Mouse (Mus musculus) testis, postnatal 14 days (tissue): ENCODE results near the gene Ccdc149.

ENCODE experiments used
- DNase-seq: peaks from one replicate; pipeline ENCODE4 v3.0.0; 2021; ENCODE audit warnings: low spot score

The Ccdc149 gene

DNA sequence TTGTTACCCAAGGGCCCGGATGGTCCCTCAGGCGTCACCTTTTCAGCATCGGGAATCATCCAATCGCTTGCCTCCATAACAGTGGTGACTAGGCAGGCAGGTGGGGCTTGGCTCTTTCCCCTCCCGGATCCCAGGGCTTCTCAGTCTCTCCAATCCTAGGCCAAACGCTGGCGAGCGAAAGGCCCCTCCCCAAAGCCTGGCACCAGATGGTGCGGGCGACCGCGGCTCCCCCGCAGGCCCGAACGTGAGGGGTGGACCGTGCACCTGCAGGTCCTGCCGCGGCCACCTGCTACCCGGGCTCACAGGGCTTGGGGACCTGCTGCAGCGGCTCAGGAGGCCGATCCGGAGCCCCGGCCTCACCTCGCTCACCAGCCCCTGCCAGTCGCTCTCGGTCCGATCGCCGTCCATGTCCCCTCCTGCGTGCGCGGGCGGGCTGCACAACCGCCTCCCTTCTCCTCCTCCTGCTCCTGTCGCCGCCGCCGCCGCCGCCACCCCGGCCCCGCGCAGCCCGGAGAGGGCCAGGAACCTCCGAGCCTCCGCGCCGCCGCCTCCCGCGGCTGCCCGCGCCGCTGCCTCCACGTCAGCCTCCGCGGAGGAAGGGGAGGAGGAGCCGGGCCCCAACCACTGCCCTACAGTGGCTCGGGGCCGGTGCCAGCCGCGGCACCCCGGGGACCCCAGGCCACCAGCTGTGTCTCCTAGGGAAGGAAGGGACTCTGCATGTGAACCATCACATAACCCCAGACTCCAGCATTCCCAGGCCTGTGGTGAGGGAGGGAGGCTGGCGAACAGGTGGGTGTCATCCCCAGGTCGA, at the start of gene Ccdc149:
Gene Ccdc149, minus strand, starts transcription at position 531 of the 811 bp plus-strand sequence.
- DNase-seq: peak; percentile 45

DNA sequence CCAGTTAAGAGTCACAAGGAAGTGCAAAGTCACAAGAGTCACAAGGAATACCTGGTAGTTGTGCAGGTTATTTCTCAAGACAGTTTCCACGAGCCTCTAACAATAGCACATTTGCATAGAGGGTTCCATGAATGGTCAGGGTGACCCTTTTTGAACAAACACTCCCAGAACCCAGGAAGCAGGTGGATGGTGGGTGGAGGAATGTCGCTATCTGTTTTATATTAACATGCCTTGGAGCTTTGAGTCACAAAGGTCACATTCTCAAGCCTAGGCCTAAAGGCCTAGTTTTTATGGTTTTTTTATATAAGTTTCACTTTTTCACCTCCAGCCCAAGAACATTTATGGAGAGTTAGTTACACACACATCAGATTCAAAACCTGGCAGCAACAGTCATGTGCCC, 48.6 kb upstream of the Ccdc149 start:
- DNase-seq: no peak

DNA sequence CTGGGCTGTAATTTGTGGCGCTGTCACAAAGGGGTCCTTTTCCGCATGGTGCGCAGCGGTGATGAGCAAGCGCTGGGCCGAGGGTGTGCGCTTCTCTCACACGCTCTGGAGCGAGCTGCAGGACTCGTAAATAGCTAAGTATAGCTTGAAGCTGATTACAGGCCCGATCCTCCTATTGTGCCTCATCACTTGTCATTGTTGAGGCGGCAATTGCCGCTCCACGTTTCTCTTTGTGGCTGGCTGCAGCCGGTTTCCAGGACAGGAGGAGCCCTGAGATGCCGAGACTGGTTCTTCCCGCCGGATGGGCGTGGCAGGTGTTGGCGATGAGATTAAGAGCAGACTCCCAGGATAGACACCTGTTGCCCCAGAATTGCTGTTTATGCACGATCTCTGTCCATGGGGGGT, 44.8 kb upstream of the Ccdc149 start:
- DNase-seq: no peak

DNA sequence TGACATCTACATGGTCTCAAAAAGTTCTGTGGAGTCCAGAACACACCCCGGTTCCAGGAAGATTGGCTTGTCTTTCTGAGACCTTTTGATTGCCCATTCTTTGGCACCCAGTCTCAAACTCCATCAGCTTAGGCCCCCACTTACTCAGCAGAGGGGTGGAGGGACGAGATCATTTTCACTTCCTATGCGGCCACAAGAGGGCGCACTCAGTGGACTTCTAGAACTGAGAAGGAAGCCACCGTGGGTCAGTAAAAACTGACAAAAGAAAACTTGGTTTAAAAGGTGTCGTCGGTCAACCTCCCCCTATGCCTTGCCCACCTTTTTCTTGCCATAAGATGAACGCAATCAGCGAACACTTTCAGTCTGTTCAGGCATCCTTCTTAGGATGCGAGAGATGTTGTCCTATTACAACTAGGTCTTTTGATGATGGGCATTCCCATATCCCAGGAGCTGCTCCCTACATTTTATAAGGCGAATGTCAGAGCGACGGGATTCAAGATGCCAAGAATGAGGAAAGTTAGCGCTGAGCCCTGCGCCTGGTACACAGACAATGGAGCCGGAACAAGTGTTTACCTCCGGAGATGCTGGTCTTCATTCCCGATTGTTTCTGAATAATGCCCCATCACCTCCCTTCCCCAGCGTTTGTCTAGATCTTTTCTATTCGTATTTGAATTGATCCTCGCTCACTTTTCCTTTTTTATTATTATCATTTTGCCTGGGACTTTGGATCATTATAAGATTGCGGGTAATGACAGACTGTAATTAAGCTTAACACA, 44.1 kb upstream of the Ccdc149 start:
- peak; percentile 41 for DNase-seq

DNA sequence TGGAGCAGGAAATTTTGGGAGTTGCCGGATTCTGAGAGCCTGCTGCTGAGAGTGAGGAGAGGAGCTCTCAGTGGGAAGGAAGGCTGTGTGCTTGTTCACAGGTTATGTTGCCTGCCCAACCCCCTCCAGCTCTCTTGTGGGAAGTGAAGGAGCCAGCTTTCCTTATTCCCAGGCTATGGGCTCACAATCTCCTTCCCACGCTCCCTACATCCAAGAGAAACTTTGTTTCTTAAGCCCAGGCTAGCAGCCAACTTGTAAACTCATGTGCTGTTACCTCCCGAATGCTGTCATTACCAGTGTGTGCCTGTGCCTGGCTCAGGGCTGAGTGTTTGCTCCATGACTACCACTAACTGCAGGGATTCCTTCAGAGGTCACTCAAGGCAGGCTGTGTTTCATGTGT, 39.8 kb upstream of the Ccdc149 start:
- peak; percentile 74 for DNase-seq

DNA sequence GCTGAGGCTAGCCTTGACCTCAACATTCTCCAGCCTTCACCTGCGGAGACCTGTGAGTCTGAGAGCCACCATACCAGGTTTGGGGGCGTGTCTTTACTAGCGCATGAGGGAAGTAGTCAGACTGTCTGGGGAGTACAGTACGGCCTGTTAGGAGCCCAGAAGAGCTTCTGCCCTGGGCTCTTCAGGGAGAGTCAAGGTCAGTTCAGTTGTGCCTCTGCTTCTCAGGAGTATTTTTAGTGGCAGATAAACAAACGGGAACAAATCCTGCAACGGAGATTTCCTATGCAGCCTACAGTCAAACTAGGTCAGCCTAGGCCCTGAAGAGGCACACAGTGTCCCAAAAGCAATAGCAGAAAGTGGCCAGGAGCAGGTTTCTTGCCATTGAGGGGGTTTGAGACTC, 38.1 kb upstream of the Ccdc149 start:
- DNase-seq: peak; percentile 51

DNA sequence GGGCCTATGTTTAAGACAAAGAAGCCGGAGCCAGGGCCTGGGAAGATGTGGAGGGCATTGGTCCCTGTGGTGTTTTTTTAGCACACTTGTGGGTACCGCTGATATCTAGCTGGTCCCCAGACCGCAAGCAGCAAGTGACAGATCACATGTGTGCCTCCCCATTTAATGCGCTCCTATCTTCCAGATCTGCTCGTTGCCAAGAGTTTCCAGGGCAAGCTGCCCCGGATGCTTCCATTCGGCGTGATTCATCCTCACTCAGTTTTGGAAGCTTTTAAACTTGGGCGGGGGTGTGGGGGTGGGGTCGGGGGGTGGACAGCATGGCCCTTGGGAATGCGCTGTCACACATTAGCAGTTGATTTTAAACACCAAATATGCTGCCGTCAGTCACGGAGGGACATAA, 33.3 kb upstream of the Ccdc149 start:
- DNase-seq: no peak

DNA sequence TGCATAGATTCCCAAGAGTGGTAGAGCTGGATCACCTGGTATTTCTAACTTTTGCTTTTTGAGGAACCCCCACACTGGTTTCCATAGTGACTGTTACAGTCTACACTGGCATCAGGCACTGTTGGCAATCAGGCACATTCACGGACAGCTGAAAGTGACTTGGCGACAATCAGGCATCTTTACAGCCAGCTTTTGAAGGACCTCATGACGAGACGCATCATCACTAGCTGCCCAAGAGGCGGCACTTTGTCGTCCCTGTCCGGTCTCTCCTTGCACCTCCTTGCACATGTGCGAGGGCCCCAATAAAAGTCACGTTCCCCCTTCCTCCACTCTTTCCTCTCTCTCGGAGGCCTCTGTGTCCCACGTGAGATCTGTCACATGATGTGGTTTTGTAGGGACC, 32.8 kb upstream of the Ccdc149 start:
- DNase-seq: peak; percentile 26

DNA sequence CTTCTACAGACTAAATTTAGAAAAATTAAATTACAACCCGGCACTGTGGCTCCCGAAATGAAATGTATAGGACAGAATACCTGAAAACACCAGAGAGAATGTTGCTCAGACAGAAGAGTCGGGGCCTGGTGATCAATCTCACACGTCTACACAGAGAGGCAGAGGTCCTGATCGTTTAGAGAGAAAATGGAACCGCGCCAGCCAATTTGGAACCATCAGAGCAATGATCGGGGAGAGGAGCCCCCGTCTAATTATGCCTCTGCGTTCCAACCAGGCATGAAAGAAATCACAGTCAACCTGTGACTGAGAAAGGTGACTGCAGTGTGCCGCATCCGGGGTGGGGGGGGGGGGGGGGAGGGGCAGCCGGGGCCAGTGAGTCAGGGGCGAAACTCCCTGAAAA, 24.4 kb upstream of the Ccdc149 start:
- no peak for DNase-seq

DNA sequence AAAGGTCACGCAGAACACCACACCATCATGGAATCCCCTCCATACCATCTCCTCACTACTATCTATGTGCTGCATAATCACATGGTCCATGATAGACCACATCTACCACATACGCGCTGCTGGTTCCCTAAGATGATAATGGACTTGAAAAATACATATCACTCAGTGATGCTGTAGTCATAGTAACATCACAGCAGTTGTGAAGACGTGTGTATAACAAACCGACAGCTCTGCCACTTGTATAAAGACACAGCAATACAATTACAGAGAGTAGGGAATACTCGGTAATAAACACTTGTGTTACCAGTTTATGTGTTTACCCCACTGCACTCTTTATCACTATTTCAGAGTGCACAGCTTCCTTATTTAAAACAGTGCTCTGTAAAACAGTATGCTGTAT, 20.2 kb upstream of the Ccdc149 start:
- DNase-seq: no peak

DNA sequence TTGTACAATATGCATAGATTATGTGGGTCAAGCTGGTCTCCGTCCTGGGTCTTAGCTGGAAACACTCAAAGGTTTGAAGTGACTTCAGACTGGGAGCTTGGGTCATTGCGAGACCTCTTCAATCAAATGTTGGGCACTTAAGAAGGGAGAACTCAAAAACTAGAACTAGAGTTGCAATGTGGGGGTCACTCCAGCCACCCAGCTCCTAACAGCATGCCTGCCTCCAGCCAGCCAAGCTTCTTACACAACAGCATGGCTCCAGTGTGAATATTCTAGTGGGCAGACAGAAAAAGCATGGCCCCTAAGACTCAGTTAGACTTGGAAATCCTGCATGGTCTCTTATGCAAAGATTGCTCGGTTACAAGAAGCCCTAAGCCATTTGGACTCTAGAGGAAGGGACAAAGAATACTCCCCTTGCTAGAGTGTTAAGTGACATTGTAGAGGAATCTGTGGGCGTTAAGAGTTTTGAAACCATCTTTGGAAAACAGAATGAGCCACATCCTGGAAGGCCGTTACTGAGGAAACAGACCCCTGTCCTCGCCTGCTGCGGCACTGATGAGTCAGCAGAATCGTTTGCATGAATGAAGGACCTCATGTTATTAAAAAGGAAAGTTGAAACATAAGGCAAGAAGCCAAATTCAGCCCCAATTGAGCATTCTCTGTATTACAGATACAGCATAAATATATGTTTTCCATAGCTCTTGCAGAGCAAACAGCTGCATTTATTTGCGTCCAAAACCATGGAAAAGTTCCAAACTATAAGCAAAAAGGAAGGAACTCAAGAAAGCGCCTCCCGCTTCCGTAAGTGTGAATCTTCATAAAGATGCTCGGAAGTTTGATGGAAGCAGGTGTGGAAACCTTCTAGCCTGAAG, 16.5 kb upstream of the Ccdc149 start:
- DNase-seq: no peak

DNA sequence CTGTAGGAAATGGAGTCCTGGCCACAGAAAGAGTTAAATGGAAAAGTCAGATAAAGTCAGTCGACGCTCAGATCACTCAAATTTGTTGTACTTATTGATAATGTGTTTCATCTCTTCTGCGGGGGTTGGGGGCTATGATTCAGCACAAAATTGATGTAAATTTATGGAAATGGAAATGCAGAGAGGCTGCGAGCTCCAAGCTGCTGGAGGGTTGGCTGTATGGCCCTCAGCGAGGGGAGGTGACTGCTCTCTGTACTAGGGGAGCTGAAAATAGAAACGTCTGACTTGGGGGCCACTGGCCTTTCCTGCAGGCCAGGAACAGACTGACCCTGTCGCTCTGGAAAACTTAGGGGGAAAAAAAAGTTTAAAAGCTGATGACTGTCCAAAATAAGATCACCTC, 5.5 kb upstream of the Ccdc149 start:
- no peak for DNase-seq

DNA sequence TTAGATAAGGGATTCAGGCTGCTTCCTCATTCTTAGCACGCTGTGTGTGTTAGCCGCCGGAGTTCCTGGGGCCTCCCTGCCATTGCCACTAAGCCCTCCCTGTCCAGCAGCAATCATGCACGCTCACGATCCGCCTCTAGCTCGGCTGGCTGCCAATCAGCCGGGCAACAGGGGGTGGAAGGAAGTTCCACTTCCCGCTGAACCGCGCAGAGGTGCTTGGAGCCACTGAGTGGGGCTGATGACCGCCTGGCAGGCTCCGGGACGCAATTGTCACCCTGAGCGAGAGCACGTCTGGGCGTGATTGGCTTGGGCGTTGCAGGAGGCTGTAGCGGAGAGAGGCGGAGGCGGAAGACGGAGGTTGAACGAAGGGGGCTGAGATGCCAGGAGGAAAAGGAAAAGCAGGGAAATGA, 5.0 kb upstream of the Ccdc149 start:
- DNase-seq: peak; percentile 73

DNA sequence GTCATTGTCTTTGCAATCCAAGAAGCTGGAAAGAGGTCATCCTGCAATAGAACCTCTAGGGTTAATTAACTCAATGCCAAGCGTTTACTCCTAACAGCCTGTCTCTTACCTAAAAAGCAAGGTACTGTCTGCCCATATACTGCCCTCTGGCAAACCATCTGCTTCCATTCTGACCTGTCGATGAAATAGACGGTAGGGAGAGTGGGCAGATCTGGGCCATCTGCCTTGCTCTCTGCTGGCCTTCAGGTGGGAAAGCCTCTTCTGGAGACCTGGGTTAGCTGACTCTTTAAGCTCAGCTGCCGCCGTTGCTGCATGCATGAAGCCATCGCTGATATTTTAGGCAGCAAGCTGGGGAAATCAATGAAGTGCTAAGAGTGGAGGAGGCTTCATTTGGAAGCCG, 2.7 kb upstream of the Ccdc149 start:
- DNase-seq: no peak

DNA sequence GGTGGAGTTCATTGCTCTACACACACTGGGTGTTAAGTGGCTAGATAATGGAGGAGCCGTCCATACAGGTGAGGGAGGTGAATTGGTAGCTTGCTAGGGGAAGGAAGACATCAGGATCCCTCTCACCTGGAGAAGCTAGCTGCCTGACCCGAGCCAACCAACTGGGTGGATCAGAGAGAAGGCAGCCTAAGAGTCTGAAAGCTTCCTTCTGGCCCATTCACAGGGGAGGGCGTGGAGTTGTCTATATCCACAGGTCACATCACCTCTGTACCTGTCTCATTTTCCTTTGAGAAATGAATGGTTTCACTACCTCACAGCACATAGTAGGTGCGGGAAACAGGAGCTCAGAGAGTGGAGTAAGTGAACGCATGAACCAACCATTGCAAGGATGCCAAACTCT, 770 bp downstream of the Ccdc149 start:
- no peak for DNase-seq

DNA sequence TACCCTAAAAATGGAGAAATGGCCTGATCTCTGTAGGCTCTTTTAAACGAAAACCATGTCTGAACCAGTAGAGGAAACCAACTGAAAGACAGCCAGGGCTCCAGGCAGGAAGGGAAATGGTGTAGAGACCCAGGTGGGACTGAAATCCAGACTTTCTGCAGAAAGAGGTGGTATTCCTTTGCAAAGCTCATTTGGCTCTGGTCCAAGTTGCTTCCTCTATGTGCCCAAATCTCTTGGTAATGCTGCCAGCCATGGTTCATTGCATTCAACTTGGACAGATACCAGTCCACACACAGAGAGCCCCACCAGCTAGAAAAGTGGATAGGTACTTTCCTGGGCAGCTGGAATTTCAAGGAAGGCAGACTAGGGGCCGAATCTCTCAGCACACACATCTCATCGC, 3.5 kb downstream of the Ccdc149 start:
- DNase-seq: no peak

DNA sequence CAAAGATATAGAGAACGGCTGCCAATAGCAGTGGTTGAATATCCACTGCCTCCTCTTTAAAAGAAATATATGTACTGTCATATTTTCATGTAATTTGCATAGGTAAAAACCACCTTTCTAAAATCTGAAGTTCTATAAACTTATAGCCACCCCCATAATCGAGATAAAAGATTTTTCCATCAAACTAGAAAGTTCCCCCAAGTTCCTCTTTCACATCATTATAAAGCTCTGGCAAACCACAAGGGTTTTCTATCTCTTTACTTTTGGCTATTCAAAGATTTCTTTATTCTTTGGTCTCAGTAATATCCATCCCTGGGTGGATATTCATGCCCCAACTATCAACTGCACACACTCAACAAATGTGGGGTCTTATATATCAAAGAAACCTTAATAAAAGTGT, 8.9 kb downstream of the Ccdc149 start:
- DNase-seq: no peak

DNA sequence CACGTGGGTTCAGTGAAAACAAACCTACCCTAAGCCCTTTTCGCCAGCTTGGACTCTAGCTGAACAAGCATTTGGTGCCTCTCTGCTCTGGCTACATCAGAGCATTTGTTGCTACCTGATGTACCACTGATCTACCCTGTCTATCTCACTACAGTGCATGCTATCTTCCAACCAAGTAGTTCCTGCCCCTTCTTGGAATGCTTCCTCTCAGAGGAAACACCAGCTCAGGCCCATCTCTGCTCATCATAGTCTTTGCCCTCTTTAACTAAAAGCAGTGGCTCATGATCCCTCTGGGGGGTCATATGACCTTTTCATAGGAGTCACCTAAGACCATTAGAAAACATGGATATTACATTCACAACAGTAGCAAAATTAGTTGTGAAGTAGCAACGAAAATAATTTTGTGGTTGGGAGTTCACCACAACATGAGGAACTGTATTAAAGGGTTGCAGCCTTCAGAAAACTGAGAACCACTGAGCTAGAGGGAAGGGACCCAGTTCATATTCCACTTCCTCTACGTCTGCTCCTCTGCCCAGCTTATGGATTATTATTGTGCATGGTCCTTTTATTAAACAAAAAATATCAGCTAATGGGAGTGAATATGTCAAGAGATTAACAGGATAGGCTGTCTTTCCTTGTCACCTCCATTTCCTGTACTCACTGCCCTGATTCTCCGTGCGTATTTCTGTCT, 9.7 kb downstream of the Ccdc149 start:
- no peak for DNase-seq

DNA sequence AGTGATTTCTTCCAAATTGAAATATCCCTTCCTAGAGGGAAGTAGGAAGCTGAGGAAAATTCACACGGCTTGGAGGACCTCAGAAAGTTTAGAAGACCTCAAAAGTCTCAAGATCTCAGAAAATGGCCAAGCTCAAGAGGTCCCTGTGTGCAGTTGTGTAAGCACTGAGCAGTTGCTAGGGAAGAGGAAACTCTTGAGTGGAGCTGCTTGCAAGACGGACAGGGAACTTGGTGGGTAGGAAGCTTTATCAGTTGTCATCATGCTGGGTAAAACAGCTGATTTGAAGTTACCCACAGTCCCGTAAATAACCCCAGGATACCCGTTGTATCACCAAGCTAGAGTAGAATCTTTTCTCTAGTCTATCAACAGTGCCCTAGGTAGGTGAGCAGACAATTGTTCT, 12.0 kb downstream of the Ccdc149 start:
- no peak for DNase-seq

DNA sequence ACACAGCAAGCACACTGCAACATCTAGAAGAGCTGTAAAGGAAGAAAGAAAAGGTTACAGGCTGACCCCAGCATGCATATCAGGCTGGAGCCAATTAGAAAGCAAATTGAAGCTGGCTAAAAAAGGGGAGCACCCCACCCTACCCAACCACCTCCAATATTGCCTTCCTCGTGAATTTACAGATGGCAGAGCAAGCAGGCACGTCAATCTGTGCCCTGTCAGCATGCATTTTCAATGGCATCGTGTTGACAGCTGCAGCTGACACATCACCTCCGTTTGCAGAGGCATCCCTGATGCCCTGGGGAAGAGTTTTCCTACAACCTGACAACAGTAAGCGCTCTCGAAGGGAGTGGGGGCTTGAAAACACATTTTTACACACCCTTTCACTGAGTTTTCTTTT, 14.2 kb downstream of the Ccdc149 start:
- no peak for DNase-seq

DNA sequence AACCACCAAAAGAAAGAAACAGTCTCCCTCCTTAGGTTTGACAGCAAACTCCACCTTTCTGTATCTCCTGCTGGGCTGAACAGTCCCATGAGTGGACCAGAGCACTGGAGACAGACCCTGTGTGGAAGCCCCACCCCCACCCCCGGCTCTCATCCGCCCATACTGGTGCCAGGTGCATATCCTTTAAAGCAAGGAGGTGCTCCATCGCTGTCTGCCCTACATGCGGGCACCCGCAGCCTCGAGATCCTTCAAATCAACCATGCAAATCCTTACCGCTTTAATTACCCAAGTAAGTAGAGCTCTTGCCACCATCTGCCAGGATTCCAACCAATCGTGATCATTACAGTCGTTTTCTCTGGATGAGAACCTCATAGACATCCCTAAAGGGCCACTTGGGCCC, 20.5 kb downstream of the Ccdc149 start:
- DNase-seq: no peak

DNA sequence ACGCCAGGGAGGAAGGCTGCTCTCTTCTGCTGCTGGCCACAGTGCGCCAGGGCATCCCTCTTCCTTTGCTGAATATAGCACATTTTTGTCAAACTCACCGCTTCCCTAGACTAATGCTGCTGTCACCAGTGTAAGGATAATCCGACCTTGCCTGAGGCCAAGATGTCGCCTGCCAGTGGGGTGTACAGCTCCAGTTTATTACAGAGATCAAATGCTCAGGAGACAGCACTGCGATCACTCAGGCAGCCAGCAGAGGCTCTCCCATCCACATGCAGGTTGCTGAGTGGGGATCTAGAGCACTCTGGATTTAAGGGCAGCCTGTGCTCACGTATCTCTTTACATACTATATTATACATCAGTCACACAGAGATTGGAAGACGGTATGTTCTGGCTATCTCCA, 22.1 kb downstream of the Ccdc149 start:
- DNase-seq: no peak
